Mouse (Mus musculus): ENCODE results near the gene Vta1. TPM values are rescaled to one million over a fixed set of nuclear protein-coding genes. Genes with fewer than 3 reads are reported as not detected.

Gene Vta1
- polyA plus RNA-seq, 1 experiment from 2014 or later = 82.4 TPM

DNA sequence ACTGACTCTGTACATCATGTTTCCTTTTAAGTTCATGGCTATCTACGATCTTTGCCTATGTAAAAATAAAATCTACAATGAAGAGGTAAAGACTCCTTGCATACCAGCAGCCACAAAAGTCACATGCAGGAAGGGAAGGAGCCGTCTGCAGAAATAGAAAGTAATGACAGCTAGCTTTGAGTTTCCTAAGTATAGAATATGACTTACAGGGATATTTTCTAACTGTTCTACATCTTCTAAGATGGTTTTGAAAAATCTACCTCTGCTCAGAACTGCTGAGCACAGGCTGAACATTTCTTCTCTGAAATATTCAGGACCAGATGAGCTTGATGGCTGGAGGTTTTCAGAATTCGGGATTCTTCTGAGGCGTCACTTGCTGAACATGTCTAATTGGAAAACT is 66.3 kb downstream of the Vta1 start:
- H3K4me3 ChIP-seq (ENCODE audit: low read depth, low read length) = no peak overlapping the region
- ATAC-seq = no peak
- no peaks in the 10 kb centered on the region for H3K27me3 ChIP-seq (replicated peaks; ENCODE audit: control insufficient read depth, insufficient read depth, low read length)
- no peak for TF ChIP-seq CTCF (IDR thresholded peaks at IDR 0.05; ENCODE audit: low read depth)
- H3K4me1 ChIP-seq (replicated peaks; ENCODE audit: control insufficient read depth, insufficient read depth, low read length) = no peaks in the 10 kb centered on the region
- H3K9me3 ChIP-seq (ENCODE audit: control insufficient read depth) = no peaks in the 10 kb centered on the region
- H3K36me3 ChIP-seq (ENCODE audit: control insufficient read depth, insufficient read depth) = no peaks in the 10 kb centered on the region
- WGBS = 87% methylated on average over 4 of the region's 4 CpGs
- no peak overlapping the region for H3K27ac ChIP-seq (ENCODE audit: low read depth, low read length)
- H3K4me2 ChIP-seq (replicated peaks; ENCODE audit: low read depth) = no peak overlapping the region
- H3K9ac ChIP-seq (ENCODE audit: low read depth, low read length) = no peak overlapping the region

DNA sequence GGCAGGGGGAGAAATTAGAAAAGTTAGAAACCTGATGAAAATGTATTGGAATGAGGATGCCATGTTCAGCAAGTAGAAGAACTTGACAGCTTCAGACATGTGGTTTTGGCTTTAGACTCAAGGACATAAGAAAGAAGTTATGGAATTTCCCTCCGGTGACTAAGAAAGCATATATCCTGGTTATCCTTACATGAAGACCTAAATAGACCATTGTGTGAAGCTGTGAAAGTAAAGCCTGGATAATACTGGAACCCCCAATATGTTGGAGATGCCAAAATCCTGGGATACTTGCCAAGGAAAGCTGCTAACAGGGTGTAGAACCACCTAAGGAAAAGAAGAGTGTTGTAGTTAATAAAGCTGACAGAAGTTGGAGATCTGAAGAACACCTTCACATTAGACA is 79.7 kb downstream of the Vta1 start:
- ATAC-seq = no peak
- Histone ChIP-seq H3K27ac (ENCODE audit: low read depth, low read length) (no peak overlapping the region), H3K4me1 (replicated peaks; ENCODE audit: control insufficient read depth, insufficient read depth, low read length) (no peaks in the 10 kb centered on the region), H3K4me2 (replicated peaks; ENCODE audit: low read depth) (no peak overlapping the region), H3K9me3 (ENCODE audit: control insufficient read depth) (no peaks in the 10 kb centered on the region), H3K9ac (ENCODE audit: low read depth, low read length) (no peak overlapping the region), H3K27me3 (replicated peaks; ENCODE audit: control insufficient read depth, insufficient read depth, low read length) (no peaks in the 10 kb centered on the region), H3K36me3 (ENCODE audit: control insufficient read depth, insufficient read depth) (no peaks in the 10 kb centered on the region), H3K4me3 (ENCODE audit: low read depth, low read length) (no peak overlapping the region)
- TF ChIP-seq CTCF (IDR thresholded peaks at IDR 0.05; ENCODE audit: low read depth) = no peak
- WGBS = 98% methylated on average over 1 of the region's 1 CpGs

DNA sequence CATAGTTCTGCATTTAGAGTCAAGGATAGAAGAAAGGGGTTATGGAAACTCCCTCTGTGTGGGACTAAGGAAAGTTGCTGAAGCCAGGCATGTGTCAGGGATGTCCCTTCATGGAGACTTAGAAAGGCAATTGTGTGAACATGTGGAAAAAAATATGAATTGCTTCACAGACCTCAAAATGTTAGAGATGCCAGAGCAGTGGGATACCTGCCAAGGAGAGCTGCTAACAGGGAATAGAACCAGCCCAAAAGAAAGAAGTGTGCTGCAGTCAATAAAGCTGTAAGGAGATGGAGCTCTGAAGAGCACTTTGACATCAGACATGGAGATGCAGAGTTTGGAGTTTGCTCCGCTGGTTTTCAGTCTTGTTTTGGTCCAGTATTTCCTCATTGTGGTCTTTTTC is 86.2 kb downstream of the Vta1 start:
- TF ChIP-seq CTCF (IDR thresholded peaks at IDR 0.05; ENCODE audit: low read depth) = no peak
- H3K27me3 ChIP-seq (replicated peaks; ENCODE audit: control insufficient read depth, insufficient read depth, low read length) = no peaks in the 10 kb centered on the region
- no peak for ATAC-seq
- H3K4me2 ChIP-seq (replicated peaks; ENCODE audit: low read depth) = no peak overlapping the region
- WGBS = 90% methylated on average over 1 of the region's 1 CpGs
- no peak overlapping the region for H3K4me3 ChIP-seq (ENCODE audit: low read depth, low read length)
- H3K9ac ChIP-seq (ENCODE audit: low read depth, low read length) = no peak overlapping the region
- no peaks in the 10 kb centered on the region for H3K36me3 ChIP-seq (ENCODE audit: control insufficient read depth, insufficient read depth)
- H3K4me1 ChIP-seq (replicated peaks; ENCODE audit: control insufficient read depth, insufficient read depth, low read length) = no peaks in the 10 kb centered on the region
- H3K9me3 ChIP-seq (ENCODE audit: control insufficient read depth) = no peaks in the 10 kb centered on the region
- H3K27ac ChIP-seq (ENCODE audit: low read depth, low read length) = no peak overlapping the region

DNA sequence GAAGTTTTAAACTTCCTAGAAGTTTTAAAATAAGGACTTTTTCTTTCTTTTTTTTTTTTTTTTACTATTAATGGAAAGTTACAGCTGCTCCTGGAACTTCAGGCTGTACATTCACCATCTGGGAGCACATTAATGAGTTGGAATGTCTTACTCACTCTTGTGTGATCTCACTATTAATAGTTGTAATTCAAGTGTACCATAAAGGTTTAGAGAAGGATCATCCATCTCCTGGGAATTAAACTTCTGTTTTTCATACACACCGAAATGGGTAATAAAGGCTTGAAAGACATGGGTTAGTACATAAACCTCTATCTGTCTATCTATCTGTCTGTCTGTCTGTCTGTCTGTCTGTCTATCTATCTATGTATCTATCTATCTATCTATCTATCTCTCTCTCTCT is 87.1 kb downstream of the Vta1 start:
- 83% methylated on average over 1 of the region's 1 CpGs for WGBS
- Histone ChIP-seq H3K4me3 (ENCODE audit: low read depth, low read length) (no peak overlapping the region), H3K9ac (ENCODE audit: low read depth, low read length) (no peak overlapping the region), H3K4me2 (replicated peaks; ENCODE audit: low read depth) (no peak overlapping the region), H3K27ac (ENCODE audit: low read depth, low read length) (no peak overlapping the region), H3K9me3 (ENCODE audit: control insufficient read depth) (no peaks in the 10 kb centered on the region), H3K36me3 (ENCODE audit: control insufficient read depth, insufficient read depth) (no peaks in the 10 kb centered on the region), H3K27me3 (replicated peaks; ENCODE audit: control insufficient read depth, insufficient read depth, low read length) (no peaks in the 10 kb centered on the region), H3K4me1 (replicated peaks; ENCODE audit: control insufficient read depth, insufficient read depth, low read length) (no peaks in the 10 kb centered on the region)
- ATAC-seq = no peak
- TF ChIP-seq CTCF (IDR thresholded peaks at IDR 0.05; ENCODE audit: low read depth) = no peak

DNA sequence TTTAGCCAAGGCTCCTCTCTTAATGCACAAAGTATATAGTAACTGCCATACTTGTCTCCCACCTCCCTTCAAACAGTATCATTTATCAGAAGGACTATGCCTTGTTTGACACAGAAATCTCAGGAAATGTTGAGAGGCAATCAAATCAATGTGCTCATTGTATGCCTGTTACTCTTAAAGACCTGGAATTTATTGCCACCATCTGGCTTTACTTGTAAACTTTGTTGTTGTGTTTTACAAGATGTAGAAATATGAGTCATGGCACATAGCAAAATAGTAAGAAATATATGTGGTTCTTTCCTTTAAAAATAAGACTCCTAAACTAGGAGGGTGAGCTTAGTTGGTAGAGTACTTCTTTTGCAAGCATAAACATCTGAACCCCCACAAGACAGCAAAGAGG is 89.9 kb downstream of the Vta1 start:
- no peak for ATAC-seq
- no peaks in the 10 kb centered on the region for H3K27me3 ChIP-seq (replicated peaks; ENCODE audit: control insufficient read depth, insufficient read depth, low read length)
- no peak overlapping the region for H3K27ac ChIP-seq (ENCODE audit: low read depth, low read length)
- no peaks in the 10 kb centered on the region for H3K9me3 ChIP-seq (ENCODE audit: control insufficient read depth)
- no peak for TF ChIP-seq CTCF (IDR thresholded peaks at IDR 0.05; ENCODE audit: low read depth)
- no peaks in the 10 kb centered on the region for H3K4me1 ChIP-seq (replicated peaks; ENCODE audit: control insufficient read depth, insufficient read depth, low read length)
- no peak overlapping the region for H3K4me3 ChIP-seq (ENCODE audit: low read depth, low read length)
- H3K36me3 ChIP-seq (ENCODE audit: control insufficient read depth, insufficient read depth) = no peaks in the 10 kb centered on the region
- H3K9ac ChIP-seq (ENCODE audit: low read depth, low read length) = no peak overlapping the region
- H3K4me2 ChIP-seq (replicated peaks; ENCODE audit: low read depth) = no peak overlapping the region

DNA sequence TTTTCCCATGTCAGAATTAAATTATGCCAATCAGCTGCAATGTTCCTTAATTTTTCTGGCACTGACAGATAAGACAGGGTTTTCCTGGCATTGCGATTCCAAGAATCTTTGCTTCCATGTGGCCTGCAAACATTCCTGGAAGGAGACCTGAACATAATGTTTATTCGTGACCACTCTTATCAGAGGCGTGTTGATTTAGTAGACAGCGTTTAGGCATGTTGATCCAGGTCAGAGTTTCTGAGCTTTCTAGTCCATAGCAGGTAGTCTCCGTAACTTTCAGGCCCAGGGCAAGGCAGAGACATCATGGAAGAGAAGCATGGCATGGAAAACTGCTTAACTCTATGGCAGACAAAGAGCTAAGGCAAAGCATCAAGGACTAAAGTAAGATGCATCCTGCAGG is 97.8 kb downstream of the Vta1 start:
- no peak for ATAC-seq

More for the DNA sequence above, 97.8 kb downstream of the Vta1 start:
- H3K36me3 ChIP-seq (ENCODE audit: control insufficient read depth, insufficient read depth) = no peaks in the 10 kb centered on the region
- no peaks in the 10 kb centered on the region for H3K9me3 ChIP-seq (ENCODE audit: control insufficient read depth)
- no peak for TF ChIP-seq CTCF (IDR thresholded peaks at IDR 0.05; ENCODE audit: low read depth)
- no peaks in the 10 kb centered on the region for H3K4me1 ChIP-seq (replicated peaks; ENCODE audit: control insufficient read depth, insufficient read depth, low read length)
- H3K9ac ChIP-seq (ENCODE audit: low read depth, low read length) = no peak overlapping the region
- H3K4me3 ChIP-seq (ENCODE audit: low read depth, low read length) = no peak overlapping the region
- H3K27ac ChIP-seq (ENCODE audit: low read depth, low read length) = no peak overlapping the region
- WGBS = 52% methylated on average over 5 of the region's 5 CpGs
- H3K27me3 ChIP-seq (replicated peaks; ENCODE audit: control insufficient read depth, insufficient read depth, low read length) = no peaks in the 10 kb centered on the region
- H3K4me2 ChIP-seq (replicated peaks; ENCODE audit: low read depth) = no peak overlapping the region

Other genes with a start within 250 kb of the Vta1 start
- gene Adgrg6, start 159.9 kb downstream of the Vta1 start, polyA plus RNA-seq (2015; fragmentation: Nextera tagmentation; extraction: Ambion mirVana) = 1.0 and 1.2 TPM in 2 replicates
- gene Nmbr, start within 50 bp of the Vta1 start, polyA plus RNA-seq (2015; fragmentation: Nextera tagmentation; extraction: Ambion mirVana) = 0.37 TPM in 1 of 2 replicates, not detected in the other
- gene Gje1, start 12.7 kb upstream of the Vta1 start, polyA plus RNA-seq (2015; fragmentation: Nextera tagmentation; extraction: Ambion mirVana) = not detected in 2 replicates